Comparison of ENCODE assay signal across 24 mouse cellular contexts in genomic region chr1:69610791-69611190, GRCm38 (mm10).
DNase-seq lines count a peak whose midpoint lies in the region; ATAC-seq and TF ChIP-seq lines count a peak whose summit lies in the region.
"Had no signal": no experiment of that assay in that cellular context is flagged by ENCODE, and none has a peak within 500 bp of the region (broad histone marks: within the 10 kb centered on the region; RNA-seq: fewer than 3 reads in every experiment).

No protein-coding gene starts in this region.

- no peak overlapping the region for H3K9ac ChIP-seq in embryonic facial prominence, embryonic 14.5 days (ENCODE audit: low read depth, low read length)
- no peak overlapping the region for H3K9ac ChIP-seq in liver, postnatal 0 days (replicated peaks)
- H3K9ac ChIP-seq in liver, embryonic 11.5 days (ENCODE audit: low read depth, low read length), result no peak overlapping the region
- H3K9ac ChIP-seq in kidney, postnatal 0 days (ENCODE audit: low read depth, low read length), result no peak overlapping the region
- H3K9ac ChIP-seq: heart, embryonic 12.5 days; hindbrain, embryonic 15.5 days; liver, embryonic 13.5 days; neural tube, embryonic 12.5 days had no signal

- in situ Hi-C loops in Patski (cut with MboI; ENCODE audit: low pct_unique_long_range_greater_than_20kb), result no loop called here

- H3K4me2 ChIP-seq in embryonic facial prominence, embryonic 14.5 days (ENCODE audit: low read depth, low read length), result no peak overlapping the region
- H3K4me2 ChIP-seq in liver, postnatal 0 days (ENCODE audit: low read depth, low read length), result peak overlapping the region; percentile 22; the same call in 1 of the 2 replicates
- H3K4me2 ChIP-seq in liver, embryonic 11.5 days, result no peak overlapping the region
- peak overlapping the region; percentile 1; the same call in 1 of the 2 replicates for H3K4me2 ChIP-seq in kidney, postnatal 0 days (ENCODE audit: low read length)
- H3K4me2 ChIP-seq: heart, embryonic 12.5 days; hindbrain, embryonic 15.5 days; liver, embryonic 13.5 days; midbrain, embryonic 11.5 days; neural tube, embryonic 12.5 days had no signal

- CTCF ChIA-PET in Patski (lab: Charles Lee), result interaction anchor here (0.8 kb wide), 1 partner anchor 236 kb away, joined by 3 read pairs; no protein-coding TSS in a partner anchor

- no peaks in the 10 kb centered on the region for H3K36me3 ChIP-seq in embryonic facial prominence, embryonic 14.5 days (ENCODE audit: control insufficient read depth, insufficient read depth, low read length)
- no peaks in the 10 kb centered on the region for H3K36me3 ChIP-seq in embryonic facial prominence, embryonic 10.5 days (replicated peaks)
- H3K36me3 ChIP-seq in liver, postnatal 0 days (replicated peaks; ENCODE audit: insufficient read depth, low read length), result no peaks in the 10 kb centered on the region
- H3K36me3 ChIP-seq in liver, embryonic 11.5 days (ENCODE audit: control insufficient read depth, insufficient read depth, low read length), result no peaks in the 10 kb centered on the region
- no peaks in the 10 kb centered on the region for H3K36me3 ChIP-seq in kidney, postnatal 0 days (ENCODE audit: insufficient read depth, low read length)
- H3K36me3 ChIP-seq: heart, embryonic 12.5 days; hindbrain, embryonic 15.5 days; liver, embryonic 13.5 days; neural tube, embryonic 12.5 days had no signal

- no peak for TF ChIP-seq CTCF in liver, postnatal 0 days (IDR thresholded peaks at IDR 0.05; ENCODE audit: low read depth)
- no peak for TF ChIP-seq CTCF in Patski (IDR thresholded peaks at IDR 0.05)
- no peak for TF ChIP-seq CTCF in kidney, postnatal 0 days (IDR thresholded peaks at IDR 0.05; ENCODE audit: low read depth)

- no peak for ATAC-seq in embryonic facial prominence, embryonic 14.5 days (ENCODE audit: low read depth)
- no peak for ATAC-seq in liver, postnatal 0 days
- ATAC-seq in liver, embryonic 11.5 days (replicated peaks; ENCODE audit: low FRiP score), result no peak
- peak; percentile 70 for ATAC-seq in Patski
- no peak for ATAC-seq in kidney, postnatal 0 days (replicated peaks; ENCODE audit: low FRiP score, low read depth)
- ATAC-seq: CD4-positive, CD25-positive, alpha-beta regulatory T cell, adult 4 months; intestine, postnatal 0 days had no signal

- POLR2A ChIA-PET in Patski (lab: Charles Lee), result no interaction called here

- H3K27ac ChIP-seq in embryonic facial prominence, embryonic 14.5 days (replicated peaks; ENCODE audit: low read depth, low read length), result no peak overlapping the region
- H3K27ac ChIP-seq in embryonic facial prominence, embryonic 10.5 days (replicated peaks), result no peak overlapping the region
- no peak overlapping the region for H3K27ac ChIP-seq in liver, postnatal 0 days (ENCODE audit: low read depth)
- no peak overlapping the region for H3K27ac ChIP-seq in liver, embryonic 11.5 days (ENCODE audit: low read depth, low read length)
- no peak overlapping the region for H3K27ac ChIP-seq in kidney, postnatal 0 days
- H3K27ac ChIP-seq: gastrocnemius, adult 2 months; hindbrain, embryonic 15.5 days; liver, embryonic 13.5 days; macrophage; neural tube, embryonic 12.5 days had no signal

- TF ChIP-seq EP300 in liver, postnatal 0 days (IDR thresholded peaks at IDR 0.05; ENCODE audit: low read depth), result no peak

- no peaks in the 10 kb centered on the region for H3K9me3 ChIP-seq in embryonic facial prominence, embryonic 14.5 days (ENCODE audit: control insufficient read depth, low read length)
- no peaks in the 10 kb centered on the region for H3K9me3 ChIP-seq in embryonic facial prominence, embryonic 10.5 days
- H3K9me3 ChIP-seq in liver, postnatal 0 days (ENCODE audit: low read length), result no peaks in the 10 kb centered on the region
- no peaks in the 10 kb centered on the region for H3K9me3 ChIP-seq in liver, embryonic 11.5 days (ENCODE audit: control insufficient read depth, low read length)
- H3K9me3 ChIP-seq in kidney, postnatal 0 days (replicated peaks; ENCODE audit: low read length), result no peaks in the 10 kb centered on the region
- H3K9me3 ChIP-seq: heart, embryonic 12.5 days; hindbrain, embryonic 15.5 days; liver, embryonic 13.5 days; neural tube, embryonic 12.5 days had no signal

- H3K27me3 ChIP-seq in embryonic facial prominence, embryonic 14.5 days (replicated peaks; ENCODE audit: control insufficient read depth, insufficient read depth, low read length), result no peaks in the 10 kb centered on the region
- no peaks in the 10 kb centered on the region for H3K27me3 ChIP-seq in embryonic facial prominence, embryonic 10.5 days (replicated peaks; ENCODE audit: low read depth, poor library complexity, severe bottlenecking)
- H3K27me3 ChIP-seq in liver, postnatal 0 days (ENCODE audit: insufficient read depth, low read length), result no peaks in the 10 kb centered on the region
- no peaks in the 10 kb centered on the region for H3K27me3 ChIP-seq in liver, embryonic 11.5 days (replicated peaks; ENCODE audit: control insufficient read depth, insufficient read depth, low read length)
- H3K27me3 ChIP-seq in Patski, result no peaks in the 10 kb centered on the region
- no peaks in the 10 kb centered on the region for H3K27me3 ChIP-seq in kidney, postnatal 0 days (ENCODE audit: insufficient read depth, low read length)
- H3K27me3 ChIP-seq: heart, embryonic 12.5 days; hindbrain, embryonic 15.5 days; liver, embryonic 13.5 days; neural tube, embryonic 12.5 days had no signal

- peak; percentile 7 for DNase-seq in embryonic facial prominence, embryonic 14.5 days (ENCODE audit: low spot score)
- DNase-seq in embryonic facial prominence, embryonic 10.5 days (ENCODE audit: low spot score), result no peak
- DNase-seq in liver, postnatal 0 days, result no peak
- no peak for DNase-seq in liver, embryonic 11.5 days (ENCODE audit: low spot score)
- DNase-seq in Patski (ENCODE audit: low read depth, low spot score), result peak; percentile 25
- peak; percentile 69 for DNase-seq in kidney, postnatal 0 days (ENCODE audit: low spot score)
- DNase-seq in adrenal gland, adult (ENCODE audit: inconsistent age in 2 of 2, low spot score in 1 of 2), result no peak
- no peak for DNase-seq in layer of hippocampus, adult 18-20 months (ENCODE audit: low spot score in 2 of 2)
- DNase-seq: adrenal gland, postnatal 36 days; cerebellum, adult 11-12 months; cerebellum, postnatal 25 days; embryo, embryonic 11 days; heart, postnatal 36 days; left cerebral cortex, postnatal 4 days; liver, embryonic 13.5 days; thymus, postnatal 25 days had no signal

- H3K4me3 ChIP-seq in embryonic facial prominence, embryonic 14.5 days (ENCODE audit: low read depth, low read length), result no peak overlapping the region
- no peak overlapping the region for H3K4me3 ChIP-seq in embryonic facial prominence, embryonic 10.5 days
- H3K4me3 ChIP-seq in liver, postnatal 0 days (ENCODE audit: low read depth, low read length), result no peak overlapping the region
- H3K4me3 ChIP-seq in liver, embryonic 11.5 days (ENCODE audit: low read depth, low read length), result no peak overlapping the region
- no peak overlapping the region for H3K4me3 ChIP-seq in kidney, postnatal 0 days (replicated peaks; ENCODE audit: low read depth, low read length)
- H3K4me3 ChIP-seq: gastrocnemius, adult 2 months; heart, embryonic 12.5 days; hindbrain, embryonic 15.5 days; liver, embryonic 13.5 days; neural tube, embryonic 12.5 days had no signal

- WGBS in embryonic facial prominence, embryonic 14.5 days, result 48% methylated on average over 7 of the region's 7 CpGs
- 73% methylated on average over 7 of the region's 7 CpGs for WGBS in embryonic facial prominence, embryonic 10.5 days
- WGBS in liver, postnatal 0 days (ENCODE audit: insufficient replicate concordance), result 64% methylated on average over 7 of the region's 7 CpGs
- 73% methylated on average over 7 of the region's 7 CpGs for WGBS in liver, embryonic 11.5 days
- WGBS in kidney, postnatal 0 days, result 47% methylated on average over 7 of the region's 7 CpGs

- H3K4me1 ChIP-seq in embryonic facial prominence, embryonic 14.5 days (ENCODE audit: control insufficient read depth, insufficient read depth, low read length), result 0 out of 2 replicates have a peak, but pooled peaks cover 3% of the 10 kb centered on the region
- 0 out of 2 replicates have a peak, but pooled peaks cover 5% of the 10 kb centered on the region for H3K4me1 ChIP-seq in embryonic facial prominence, embryonic 10.5 days
- no peaks in the 10 kb centered on the region for H3K4me1 ChIP-seq in liver, postnatal 0 days (ENCODE audit: insufficient read depth)
- H3K4me1 ChIP-seq in liver, embryonic 11.5 days (replicated peaks; ENCODE audit: control insufficient read depth, insufficient read depth, low read length), result no peaks in the 10 kb centered on the region; the same call in 1 of the 2 replicates
- no peaks in the 10 kb centered on the region for H3K4me1 ChIP-seq in kidney, postnatal 0 days (replicated peaks; ENCODE audit: insufficient read depth, low read length)
- H3K4me1 ChIP-seq: hindbrain, embryonic 15.5 days; neural tube, embryonic 12.5 days had no signal

Comparison
In these comparisons a context has a peak if more than half of its experiments do, and no peak if none do; other contexts are left out.
1. DNase-seq: peak in embryonic facial prominence, embryonic 14.5 days (single experiment), Patski (single experiment) and kidney, postnatal 0 days (single experiment); none in embryonic facial prominence, embryonic 10.5 days (single experiment), liver, postnatal 0 days (single experiment), liver, embryonic 11.5 days (single experiment), adrenal gland, adult (0 of 2) and layer of hippocampus, adult 18-20 months (0 of 2).
2. H3K4me2 ChIP-seq: peak in liver, postnatal 0 days (single experiment) and kidney, postnatal 0 days (single experiment); none in embryonic facial prominence, embryonic 14.5 days (single experiment) and liver, embryonic 11.5 days (single experiment).